Mouse (Mus musculus) ES-E14 (cell line): ENCODE measurements around the gene Cacna1d. TPM values are rescaled to one million over a fixed set of nuclear protein-coding genes. Genes with fewer than 3 reads are reported as not detected.

Experiments used
- DNase-seq: peaks from one replicate; pipeline ENCODE4 v3.0.0-alpha.2; 2013; ENCODE audit warnings: low read depth, low spot score
- H3K27ac ChIP-seq: 2 replicates; pipeline ENCODE4 v1.5.1; 2012; ENCODE audit warnings: low read depth, mild to moderate bottlenecking, low read length, moderate library complexity, mixed read lengths; ENCODE audit not compliant: poor library complexity, insufficient read depth, severe bottlenecking
- H3K36me3 ChIP-seq: 2 replicates; pipeline ENCODE4 v1.6.1; 2012; ENCODE audit warnings: mild to moderate bottlenecking, low read length, moderate library complexity, mixed read lengths; ENCODE audit not compliant: control insufficient read depth, poor library complexity, insufficient read depth, severe bottlenecking
- H3K4me1 ChIP-seq, 2 experiments: fragments of 150-350 bp in 1 of 2; sonication (generic) in 1 of 2; 2 replicates each; pipeline ENCODE4 v1.6.1; 2012; ENCODE audit warnings: low read length in 2 of 2, mild to moderate bottlenecking in 1 of 2, mixed read lengths in 1 of 2; ENCODE audit not compliant: control insufficient read depth in 2 of 2, insufficient read depth in 2 of 2, poor library complexity in 1 of 2
- H3K4me3 ChIP-seq, 2 experiments: fragments of 150-350 bp in 1 of 2; sonication (generic) in 1 of 2; 2 replicates each; pipeline ENCODE4 v1.5.1; 2012; ENCODE audit warnings: low read length in 2 of 2, low read depth in 1 of 2, mild to moderate bottlenecking in 1 of 2, mixed read lengths in 1 of 2; ENCODE audit not compliant: insufficient read depth in 1 of 2, poor library complexity in 1 of 2, severe bottlenecking in 1 of 2
- H3K9ac ChIP-seq: 2 replicates; pipeline ENCODE4 v1.6.1; 2012; ENCODE audit warnings: low read depth, mild to moderate bottlenecking, low read length, mixed read lengths; ENCODE audit not compliant: poor library complexity, insufficient read depth, severe bottlenecking
- H3K9me3 ChIP-seq: fragments of 150-350 bp; sonication (generic); 2 replicates; pipeline ENCODE4 v1.6.1; 2012; ENCODE audit warnings: low read depth, mild to moderate bottlenecking, low read length; ENCODE audit not compliant: control insufficient read depth, insufficient read depth
- CHD2 ChIP-seq: IDR thresholded peaks from 2 replicates; pipeline ENCODE4 v1.6.1; 2014; ENCODE audit warnings: mild to moderate bottlenecking, low read depth, low read length, inconsistent platforms
- HCFC1 ChIP-seq: IDR thresholded peaks from 2 replicates; pipeline ENCODE4 v1.6.1; 2012; ENCODE audit warnings: low read length, inconsistent platforms, borderline replicate concordance; ENCODE audit not compliant: insufficient read depth
- MAFK ChIP-seq: IDR thresholded peaks from 2 replicates; pipeline ENCODE4 v1.6.1; 2014; ENCODE audit warnings: mild to moderate bottlenecking, low read depth, low read length, inconsistent platforms; ENCODE audit not compliant: insufficient read depth
- ZC3H11A ChIP-seq: IDR thresholded peaks from 2 replicates; pipeline ENCODE4 v1.6.1; 2012; ENCODE audit warnings: low read depth, mild to moderate bottlenecking, inconsistent platforms, low read length, borderline replicate concordance
- ZNF384 ChIP-seq: IDR thresholded peaks from 2 replicates; pipeline ENCODE4 v1.6.1; 2012; ENCODE audit warnings: low read depth, low read length, inconsistent platforms
- in situ Hi-C, 2 experiments: fragments of 600-800 bp; cut with MboI; formaldehyde crosslinking; loops; one replicate each; pipeline ENCODE4 v1.15.1; 2025; ENCODE audit warnings: low sequenced_read_pairs in 2 of 2, inconsistent platforms in 1 of 2; ENCODE audit not compliant: unreplicated experiment in 2 of 2
- total RNA-seq: library from RNA; depleted of rRNA; stranded (reverse); fragments of 300-350 nt; gene quantifications from 2 replicates; pipeline ENCODE4 v1.2.3, GENCODE M21; 2012

Gene Cacna1d
- total RNA-seq, 1 experiment: 0.36 TPM

DNA sequence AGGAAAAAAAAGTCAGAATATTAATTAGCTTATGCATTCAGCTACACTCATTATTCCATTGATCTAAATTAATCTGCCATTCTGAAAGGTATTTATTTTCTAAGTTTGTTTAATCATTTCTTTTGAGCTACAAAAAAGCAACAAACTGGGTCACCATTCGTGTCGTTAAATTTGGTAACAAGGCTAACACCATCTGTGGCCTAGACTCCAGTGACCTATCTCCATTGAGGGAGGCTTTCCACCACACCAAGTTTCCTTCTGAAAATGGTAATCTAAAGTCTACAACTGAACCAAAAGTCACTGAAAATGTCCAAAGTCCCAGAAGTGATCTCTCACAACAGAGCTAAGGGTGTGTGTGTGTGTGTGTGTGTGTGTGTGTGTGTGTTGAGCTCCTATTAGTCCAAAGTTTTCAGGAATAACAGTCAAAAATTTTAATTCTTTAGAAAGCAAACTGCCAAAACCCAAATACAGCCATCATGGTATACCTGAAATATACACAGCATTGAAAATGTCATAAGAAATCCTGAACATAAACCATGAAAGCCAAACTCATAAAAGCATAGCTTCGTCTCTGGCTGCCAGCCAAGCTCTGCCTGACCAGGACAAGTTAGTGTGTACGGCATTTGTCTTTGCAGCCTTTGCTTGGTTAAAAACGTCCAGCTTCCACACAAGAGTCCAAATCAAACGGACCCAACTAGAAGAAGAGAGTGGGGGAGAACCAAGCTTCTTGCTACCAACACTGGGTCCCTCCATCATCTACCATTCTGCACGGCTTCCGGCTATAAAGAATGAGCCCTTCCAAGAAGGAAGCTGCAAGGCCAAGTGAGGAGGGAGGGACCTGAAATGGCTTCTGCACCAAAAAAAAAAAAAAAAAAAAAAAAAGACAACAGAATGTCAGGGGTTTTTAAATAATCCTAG, 146.0 kb downstream of the Cacna1d start:
- Histone ChIP-seq H3K36me3 (no peaks in the 10 kb centered on the region), H3K27ac (no peak overlapping the region), H3K9me3 (no peaks in the 10 kb centered on the region), H3K4me3 (no peak overlapping the region), H3K4me1 (no peaks in the 10 kb centered on the region), H3K9ac (no peak overlapping the region)
- in situ Hi-C loops: no loop called here
- no peak for TF ChIP-seq CHD2
- TF ChIP-seq MAFK: no peak
- no peak for TF ChIP-seq ZC3H11A
- TF ChIP-seq HCFC1: no peak
- no peak for TF ChIP-seq ZNF384
- no peak for DNase-seq

DNA sequence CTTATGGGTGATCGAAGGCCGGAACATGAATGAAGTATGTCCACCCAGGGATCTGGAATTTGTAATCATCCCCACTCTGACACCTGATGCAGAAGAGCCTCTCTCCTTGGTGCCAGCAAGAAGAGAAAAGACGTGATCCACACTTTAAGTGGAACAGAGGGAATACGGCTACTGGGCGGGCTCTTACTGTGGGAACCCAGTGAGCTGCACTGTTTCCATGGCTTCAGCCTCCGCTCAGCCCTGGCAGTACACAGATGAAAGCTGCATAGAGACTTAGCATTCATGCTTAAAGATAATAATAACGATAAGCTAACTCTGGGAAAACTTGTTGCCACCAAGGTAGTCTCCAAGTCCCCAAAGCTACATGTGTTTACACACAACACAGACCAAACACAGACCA, 147.5 kb downstream of the Cacna1d start:
- no peaks in the 10 kb centered on the region for H3K9me3 ChIP-seq
- no peak for DNase-seq
- H3K4me3 ChIP-seq: no peak overlapping the region
- H3K27ac ChIP-seq: no peak overlapping the region
- no peaks in the 10 kb centered on the region for H3K36me3 ChIP-seq
- in situ Hi-C loops: no loop called here
- no peaks in the 10 kb centered on the region for H3K4me1 ChIP-seq
- TF ChIP-seq MAFK (no peak), HCFC1 (no peak), CHD2 (no peak), ZNF384 (no peak), ZC3H11A (no peak)
- H3K9ac ChIP-seq: no peak overlapping the region

DNA sequence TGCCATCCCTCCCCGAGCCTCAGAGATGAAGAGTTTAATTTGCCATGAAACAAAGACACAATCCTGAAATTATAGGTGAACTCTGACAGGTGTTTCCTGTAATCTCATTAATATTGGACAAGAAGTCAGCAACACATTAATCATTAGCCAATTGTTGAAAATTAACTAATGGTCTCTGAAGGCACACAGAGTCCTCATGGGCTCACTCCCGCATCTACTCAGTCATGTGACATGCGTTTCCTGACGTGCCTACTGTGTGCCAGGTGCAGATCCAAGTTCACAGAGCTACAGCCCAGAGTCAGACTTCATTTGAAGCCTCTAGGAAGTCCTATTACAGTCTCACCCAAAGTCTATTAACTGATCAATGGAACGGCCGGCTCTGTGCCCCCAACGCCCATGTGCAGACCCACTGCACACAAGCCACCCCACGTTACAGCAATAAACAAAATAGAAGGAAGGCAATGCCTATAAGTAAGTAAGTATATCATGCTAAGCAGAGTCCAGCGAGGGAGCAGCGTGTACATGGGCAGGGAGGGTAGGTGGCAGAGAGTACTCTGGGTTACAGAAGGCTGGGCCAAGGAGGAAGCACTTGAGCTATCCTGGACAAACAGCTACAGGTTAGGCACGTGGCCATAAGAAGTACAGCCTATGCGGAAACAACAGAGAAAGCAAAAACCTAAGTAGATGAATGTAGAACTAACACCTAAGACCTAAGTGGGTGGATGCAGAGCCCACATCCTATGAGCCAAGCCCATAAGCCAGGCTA, 149.2 kb downstream of the Cacna1d start:
- no peak for DNase-seq
- Histone ChIP-seq H3K9ac (no peak overlapping the region), H3K27ac (no peak overlapping the region), H3K4me3 (no peak overlapping the region), H3K9me3 (no peaks in the 10 kb centered on the region), H3K36me3 (no peaks in the 10 kb centered on the region), H3K4me1 (no peaks in the 10 kb centered on the region)
- TF ChIP-seq ZNF384 (no peak), CHD2 (no peak), ZC3H11A (no peak), HCFC1 (no peak), MAFK (no peak)
- in situ Hi-C loops: no loop called here

DNA sequence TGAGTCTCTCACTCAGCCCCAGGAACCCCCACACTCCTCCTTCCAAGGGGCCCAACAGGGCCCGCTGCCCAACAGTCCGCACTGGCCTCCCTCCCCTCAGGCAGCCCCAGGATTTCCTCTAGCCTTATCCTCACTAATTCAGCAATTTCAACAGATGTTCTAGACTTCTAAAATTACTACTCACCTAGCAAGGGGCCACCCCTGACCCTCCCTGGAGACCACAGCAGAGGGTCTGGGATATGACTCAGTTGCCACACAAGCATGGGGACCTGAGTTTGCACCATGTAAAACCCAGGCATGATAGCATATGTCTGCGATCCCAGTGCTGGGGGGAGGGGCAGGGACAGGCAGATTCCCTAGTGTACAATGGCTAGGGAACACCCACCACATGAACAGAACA, 151.1 kb downstream of the Cacna1d start:
- Histone ChIP-seq H3K9ac (no peak overlapping the region), H3K27ac (no peak overlapping the region), H3K4me3 (no peak overlapping the region), H3K9me3 (no peaks in the 10 kb centered on the region), H3K36me3 (no peaks in the 10 kb centered on the region), H3K4me1 (no peaks in the 10 kb centered on the region)
- DNase-seq: no peak
- TF ChIP-seq MAFK: no peak
- TF ChIP-seq ZC3H11A: no peak
- no peak for TF ChIP-seq HCFC1
- TF ChIP-seq CHD2: no peak
- no peak for TF ChIP-seq ZNF384
- in situ Hi-C loops: no loop called here
